Mouse (Mus musculus) embryonic facial prominence, embryonic 11.5 days (tissue): ENCODE measurements around the gene Gabrg3. TPM values are rescaled to one million over a fixed set of nuclear protein-coding genes. Genes with fewer than 3 reads are reported as not detected.

Experiments
- ATAC-seq: fragments of 200-750 bp; cut with Nextera tagmentation; replicated peaks from 2 replicates; pipeline ENCODE4 v1.8.0; 2017; ENCODE audit warnings: low read depth; ENCODE audit not compliant: insufficient number of reproducible peaks, low FRiP score, low TSS enrichment
- DNase-seq: peaks from one replicate; pipeline ENCODE4 v3.0.0-alpha.2; 2015; ENCODE audit warnings: low spot score
- H3K27ac ChIP-seq: fragments of 300-500 bp; sonication (generic); replicated peaks from 2 replicates; pipeline ENCODE4 v1.5.1; 2014; ENCODE audit warnings: mild to moderate bottlenecking, low read depth, low read length, control low read depth
- H3K27me3 ChIP-seq: fragments of 300-500 bp; sonication (generic); 2 replicates; pipeline ENCODE4 v1.6.1; 2014; ENCODE audit warnings: mild to moderate bottlenecking, low read length, moderate library complexity, mixed read lengths; ENCODE audit not compliant: control insufficient read depth, insufficient read depth
- H3K36me3 ChIP-seq: fragments of 300-500 bp; sonication (generic); replicated peaks from 2 replicates; pipeline ENCODE4 v1.6.1; 2014; ENCODE audit warnings: low read depth, mild to moderate bottlenecking, low read length, moderate library complexity, mixed read lengths; ENCODE audit not compliant: control insufficient read depth, insufficient read depth
- H3K4me1 ChIP-seq: fragments of 300-500 bp; sonication (generic); 2 replicates; pipeline ENCODE4 v1.6.1; 2014; ENCODE audit warnings: low read length, mixed read lengths; ENCODE audit not compliant: control insufficient read depth, insufficient read depth
- H3K4me2 ChIP-seq: fragments of 300-500 bp; sonication (generic); 2 replicates; pipeline ENCODE4 v1.6.1; 2014; ENCODE audit warnings: low read depth, mild to moderate bottlenecking, control low read depth, low read length, moderate library complexity
- H3K4me3 ChIP-seq: fragments of 300-500 bp; sonication (generic); 2 replicates; pipeline ENCODE4 v1.5.1; 2014; ENCODE audit warnings: low read depth, low read length, control low read depth
- H3K9ac ChIP-seq: fragments of 300-500 bp; sonication (generic); replicated peaks from 2 replicates; pipeline ENCODE4 v1.6.1; 2014; ENCODE audit warnings: mild to moderate bottlenecking, control low read depth, low read length
- H3K9me3 ChIP-seq: fragments of 300-500 bp; sonication (generic); replicated peaks from 2 replicates; pipeline ENCODE4 v1.6.1; 2016; ENCODE audit warnings: mild to moderate bottlenecking, low read length, inconsistent platforms, mixed read lengths; ENCODE audit not compliant: control insufficient read depth
- WGBS: fragments of 180-500 bp; shearing (Covaris S2); extraction: QIAGEN DNeasy Blood & Tissue Kit; methylation state at CpG from one replicate; pipeline ENCODE4 v1.1.7; 2014; 5-methylcytosine and 5-hydroxymethylcytosine counted together
- polyA plus RNA-seq: library from polyadenylated mRNA; unstranded; fragments of >200 nt; fragmentation: Nextera tagmentation; extraction: Ambion mirVana; gene quantifications from 2 replicates; pipeline ENCODE4 v1.2.1, GENCODE M21; 2014

The Gabrg3 gene
- polyA plus RNA-seq, 1 experiment from 2014 or later, result 0.21 TPM

DNA sequence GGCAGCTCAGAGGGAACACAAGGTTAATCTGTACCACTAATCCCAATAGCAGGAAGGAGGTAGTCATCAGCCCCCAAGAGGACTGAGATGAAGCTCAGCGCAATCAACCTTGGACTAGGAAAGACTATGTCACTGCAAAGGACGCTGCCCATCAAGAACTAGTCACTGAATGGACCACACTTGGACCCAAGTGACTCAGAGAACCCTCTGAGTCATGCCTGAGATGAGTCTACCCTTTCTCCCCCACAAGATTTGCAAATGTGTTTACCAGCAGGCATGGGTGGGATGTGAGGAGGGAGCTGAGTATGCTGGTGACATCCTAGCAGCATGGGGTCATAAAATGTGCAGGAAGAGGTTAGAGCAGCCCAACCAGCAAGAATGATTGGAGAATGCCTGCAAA is 254.5 kb downstream of the Gabrg3 start:
- no peak overlapping the region for H3K4me3 ChIP-seq
- H3K4me2 ChIP-seq, result no peak overlapping the region
- ATAC-seq, result no peak
- no peaks in the 10 kb centered on the region for H3K4me1 ChIP-seq
- H3K27ac ChIP-seq, result no peak overlapping the region
- DNase-seq, result no peak
- no peaks in the 10 kb centered on the region for H3K9me3 ChIP-seq
- H3K27me3 ChIP-seq, result no peaks in the 10 kb centered on the region
- no peaks in the 10 kb centered on the region for H3K36me3 ChIP-seq
- H3K9ac ChIP-seq, result no peak overlapping the region
- 82% methylated on average over 2 of the region's 2 CpGs for WGBS

GRCm38 (mm10) chr7:57100065-57100464 is 286.9 kb downstream of the Gabrg3 start:
- Histone ChIP-seq H3K9ac (no peak overlapping the region), H3K27ac (no peak overlapping the region), H3K4me2 (no peak overlapping the region), H3K4me3 (no peak overlapping the region), H3K36me3 (no peaks in the 10 kb centered on the region), H3K9me3 (no peaks in the 10 kb centered on the region), H3K4me1 (no peaks in the 10 kb centered on the region), H3K27me3 (no peaks in the 10 kb centered on the region)
- WGBS, result 79% methylated on average over 3 of the region's 3 CpGs
- ATAC-seq (no peak), DNase-seq (no peak)

DNA sequence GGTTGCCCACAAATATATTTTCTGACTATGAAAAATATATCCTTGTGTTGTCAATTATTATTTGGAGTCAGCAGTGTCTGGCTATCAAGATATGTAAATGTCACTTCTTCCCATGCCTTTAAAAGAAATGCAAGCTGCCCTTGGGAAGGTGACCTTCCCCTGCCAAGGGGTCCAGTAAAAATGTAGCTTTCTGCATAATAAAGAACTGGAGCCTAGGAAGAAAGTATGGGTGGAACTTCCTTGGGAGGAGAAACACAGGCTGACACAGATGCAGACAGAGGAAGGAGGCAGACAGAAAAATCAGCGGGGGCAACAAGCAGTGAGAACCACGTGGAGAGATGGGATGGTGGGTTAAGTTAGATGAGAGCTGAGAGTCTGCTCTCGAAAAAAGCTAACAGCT is 304.9 kb downstream of the Gabrg3 start:
- H3K36me3 ChIP-seq, result no peaks in the 10 kb centered on the region
- no peaks in the 10 kb centered on the region for H3K9me3 ChIP-seq
- H3K9ac ChIP-seq, result no peak overlapping the region
- no peaks in the 10 kb centered on the region for H3K4me1 ChIP-seq
- H3K27me3 ChIP-seq, result no peaks in the 10 kb centered on the region
- 63% methylated on average over 3 of the region's 3 CpGs for WGBS
- no peak overlapping the region for H3K4me3 ChIP-seq
- no peak overlapping the region for H3K27ac ChIP-seq
- no peak for DNase-seq
- no peak overlapping the region for H3K4me2 ChIP-seq
- ATAC-seq, result no peak

DNA sequence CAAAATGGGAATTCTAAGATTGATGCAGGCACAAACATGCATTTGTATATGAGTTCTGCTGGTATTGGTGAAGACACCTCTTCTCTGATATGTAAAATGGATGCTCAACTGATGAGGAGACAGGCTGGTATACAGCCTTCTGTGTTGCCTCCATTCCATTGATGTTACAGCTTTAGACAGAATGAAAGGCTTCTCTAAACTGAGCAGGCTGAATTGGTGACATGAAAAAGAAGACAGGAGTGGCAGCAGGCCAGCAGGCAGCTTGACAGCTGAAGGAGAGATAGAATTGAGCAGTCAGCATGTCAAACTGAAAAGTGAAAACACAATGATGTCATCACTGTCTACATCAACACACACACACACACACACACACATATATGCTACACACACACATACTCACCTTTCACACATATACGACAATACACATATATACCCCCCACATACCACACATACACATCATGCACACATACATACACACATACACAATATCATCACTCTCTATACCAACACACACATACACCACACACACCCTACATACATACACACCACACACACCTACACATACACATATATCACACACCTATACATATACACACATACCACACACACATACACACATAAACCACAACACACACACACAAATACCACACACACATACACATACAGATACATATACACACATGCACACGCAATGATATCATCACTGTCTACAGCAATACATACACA is 315.4 kb downstream of the Gabrg3 start:
- DNase-seq (no peak), ATAC-seq (0 out of 2 replicates have a peak, but pooled peaks have one; percentile 39)
- H3K27me3 ChIP-seq, result no peaks in the 10 kb centered on the region
- 90% methylated on average over 2 of the region's 2 CpGs for WGBS
- no peaks in the 10 kb centered on the region for H3K9me3 ChIP-seq
- H3K27ac ChIP-seq, result no peak overlapping the region
- H3K4me2 ChIP-seq, result no peak overlapping the region
- H3K4me3 ChIP-seq, result no peak overlapping the region
- H3K9ac ChIP-seq, result no peak overlapping the region
- H3K36me3 ChIP-seq, result no peaks in the 10 kb centered on the region
- H3K4me1 ChIP-seq, result no peaks in the 10 kb centered on the region

DNA sequence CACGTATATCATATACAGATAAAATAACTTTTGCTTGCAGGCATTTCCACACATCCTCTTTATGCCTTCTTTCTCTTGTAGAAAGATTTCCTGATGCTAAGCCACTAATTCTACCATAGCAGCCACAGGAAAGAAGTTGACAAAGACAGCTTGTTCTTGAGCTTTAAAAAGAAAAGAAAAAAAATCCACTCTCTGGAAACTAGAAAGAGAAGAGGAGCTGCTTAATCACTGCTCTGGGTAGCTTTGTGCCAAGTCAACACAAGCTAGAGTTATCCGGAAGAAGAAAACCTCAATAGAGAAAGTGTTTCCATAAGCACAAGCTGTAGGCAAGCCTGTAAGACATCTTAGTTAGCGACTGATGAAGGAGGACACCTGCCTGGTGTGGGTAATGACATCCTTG is 321.6 kb downstream of the Gabrg3 start:
- 82% methylated on average over 3 of the region's 3 CpGs for WGBS
- Histone ChIP-seq H3K27me3 (no peaks in the 10 kb centered on the region), H3K4me1 (no peaks in the 10 kb centered on the region), H3K27ac (no peak overlapping the region), H3K36me3 (no peaks in the 10 kb centered on the region), H3K4me3 (no peak overlapping the region), H3K9me3 (no peaks in the 10 kb centered on the region), H3K4me2 (no peak overlapping the region), H3K9ac (no peak overlapping the region)
- ATAC-seq (no peak), DNase-seq (no peak)

DNA sequence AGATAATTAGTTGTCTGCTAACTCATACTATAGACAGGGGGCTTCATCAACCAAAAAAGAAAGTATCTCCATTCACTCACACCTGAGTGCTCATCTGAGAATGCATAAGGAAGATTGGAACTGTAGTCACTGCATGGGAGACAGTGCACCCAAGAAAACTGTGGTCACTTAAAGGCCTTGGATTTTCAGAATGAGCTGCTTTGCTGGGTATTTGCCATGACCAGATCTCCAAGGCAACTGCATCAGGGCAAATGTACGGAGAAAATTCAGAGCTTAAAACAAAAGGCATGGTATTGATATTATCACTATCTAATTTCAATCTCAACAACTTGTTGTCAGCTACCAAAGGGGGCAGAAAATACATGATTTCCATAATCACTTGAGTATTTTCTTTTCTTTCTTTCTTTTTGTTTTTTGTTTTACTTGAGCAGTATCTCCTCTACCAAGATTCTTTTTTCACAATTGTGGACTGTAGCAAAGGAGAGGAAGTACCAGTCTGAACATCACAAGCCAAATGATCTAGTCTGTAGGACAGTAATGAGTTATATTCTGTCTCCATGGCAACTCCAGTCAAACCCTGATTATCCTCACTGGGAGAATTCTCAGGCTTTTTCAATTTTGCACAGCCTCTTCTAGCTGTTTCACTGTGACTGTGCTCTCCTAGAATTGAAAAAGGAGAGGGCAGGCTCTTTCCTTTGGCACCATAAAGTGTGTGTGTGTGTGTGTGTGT is 335.9 kb downstream of the Gabrg3 start:
- H3K4me3 ChIP-seq, result no peak overlapping the region
- H3K4me1 ChIP-seq, result no peaks in the 10 kb centered on the region
- no peaks in the 10 kb centered on the region for H3K9me3 ChIP-seq
- ATAC-seq (no peak), DNase-seq (no peak)
- 81% methylated on average over 1 of the region's 1 CpGs for WGBS
- no peak overlapping the region for H3K4me2 ChIP-seq
- H3K36me3 ChIP-seq, result no peaks in the 10 kb centered on the region
- H3K27ac ChIP-seq, result no peak overlapping the region
- no peak overlapping the region for H3K9ac ChIP-seq
- no peaks in the 10 kb centered on the region for H3K27me3 ChIP-seq

- DNase-seq (peak; percentile 6), ATAC-seq (no peak)
- Histone ChIP-seq H3K9me3 (no peaks in the 10 kb centered on the region), H3K4me3 (no peak overlapping the region), H3K4me1 (no peaks in the 10 kb centered on the region), H3K9ac (no peak overlapping the region), H3K36me3 (no peaks in the 10 kb centered on the region), H3K27ac (no peak overlapping the region), H3K27me3 (no peaks in the 10 kb centered on the region), H3K4me2 (no peak overlapping the region)
- 21% methylated on average over 2 of the region's 2 CpGs for WGBS
Observed at GRCm38 (mm10) chr7:57037861-57038421, 349.0 kb downstream of the Gabrg3 start.
